Mouse (Mus musculus): ENCODE data around the gene Sel1l.

- TF ChIP-seq POLR2A (IDR thresholded peaks at IDR 0.05; ENCODE audit: low read depth, low read length) (no peak), CTCF (IDR thresholded peaks at IDR 0.05; ENCODE audit: extremely low read depth, insufficient read depth, insufficient read length, insufficient replicate concordance) (no peak)
Observed at GRCm38 (mm10) chr12:91807761-91808160, 41.2 kb downstream of the Sel1l start.

All from spleen, adult 2 months (tissue).